Mouse (Mus musculus) layer of hippocampus, adult 8-10 months (tissue): ENCODE measurements around the gene Ctdspl. TPM values are rescaled to one million over a fixed set of nuclear protein-coding genes. Genes with fewer than 3 reads are reported as not detected.

Experiments
- DNase-seq, 2 experiments: peaks; one replicate each; pipeline ENCODE4 v3.0.0; 2022; ENCODE audit warnings: low spot score in 2 of 2
- microRNA-seq, 2 experiments: library from miRNA; unstranded; fragments of <30 nt; microRNA quantifications; one replicate each; pipeline ENCODE4 v1.2.0; 2022
- total RNA-seq, 4 experiments: library from RNA; stranded (reverse); gene quantifications; 2 replicates each; pipeline ENCODE4 v1.2.4; 2022

The Ctdspl gene
- total RNA-seq, 4 experiments from 2014 or later: 24.7 to 30.4 (median 28.1) TPM

DNA sequence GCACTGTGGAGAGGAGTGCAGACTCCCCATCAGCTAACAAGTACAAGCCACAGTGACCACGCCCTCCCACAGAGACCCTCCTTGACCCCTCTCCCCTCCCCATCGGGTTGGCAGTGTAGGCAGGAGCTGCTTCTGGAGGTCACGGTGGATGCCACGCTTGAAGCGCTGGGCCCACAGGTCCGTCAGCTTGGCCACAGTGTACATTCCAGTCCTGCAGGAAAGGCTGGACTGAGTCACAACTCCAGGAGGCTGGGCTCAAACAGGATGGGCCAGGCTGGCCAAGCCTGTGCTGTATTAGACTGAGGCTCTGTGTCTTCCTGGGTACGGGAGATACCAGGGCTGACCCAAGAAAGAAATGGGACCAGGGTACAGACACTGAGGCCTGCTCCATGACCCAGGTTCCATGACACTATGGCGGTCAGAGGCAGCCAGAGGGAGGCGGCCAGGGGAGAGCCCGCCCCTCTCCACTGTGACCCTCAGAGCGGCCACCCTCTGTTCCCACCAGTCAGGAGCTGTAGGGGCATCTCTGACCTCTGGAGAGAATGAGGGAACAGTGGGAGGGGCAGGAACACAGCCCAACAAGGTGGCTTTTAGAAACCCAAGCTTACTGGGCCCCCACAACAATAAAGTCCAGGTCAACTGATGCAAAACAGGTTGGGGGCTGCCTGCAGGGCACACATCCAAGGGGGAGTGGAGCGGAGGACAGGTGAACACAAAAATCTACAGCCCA lies 165.5 kb downstream of the Ctdspl start:
- DNase-seq: no peak

DNA sequence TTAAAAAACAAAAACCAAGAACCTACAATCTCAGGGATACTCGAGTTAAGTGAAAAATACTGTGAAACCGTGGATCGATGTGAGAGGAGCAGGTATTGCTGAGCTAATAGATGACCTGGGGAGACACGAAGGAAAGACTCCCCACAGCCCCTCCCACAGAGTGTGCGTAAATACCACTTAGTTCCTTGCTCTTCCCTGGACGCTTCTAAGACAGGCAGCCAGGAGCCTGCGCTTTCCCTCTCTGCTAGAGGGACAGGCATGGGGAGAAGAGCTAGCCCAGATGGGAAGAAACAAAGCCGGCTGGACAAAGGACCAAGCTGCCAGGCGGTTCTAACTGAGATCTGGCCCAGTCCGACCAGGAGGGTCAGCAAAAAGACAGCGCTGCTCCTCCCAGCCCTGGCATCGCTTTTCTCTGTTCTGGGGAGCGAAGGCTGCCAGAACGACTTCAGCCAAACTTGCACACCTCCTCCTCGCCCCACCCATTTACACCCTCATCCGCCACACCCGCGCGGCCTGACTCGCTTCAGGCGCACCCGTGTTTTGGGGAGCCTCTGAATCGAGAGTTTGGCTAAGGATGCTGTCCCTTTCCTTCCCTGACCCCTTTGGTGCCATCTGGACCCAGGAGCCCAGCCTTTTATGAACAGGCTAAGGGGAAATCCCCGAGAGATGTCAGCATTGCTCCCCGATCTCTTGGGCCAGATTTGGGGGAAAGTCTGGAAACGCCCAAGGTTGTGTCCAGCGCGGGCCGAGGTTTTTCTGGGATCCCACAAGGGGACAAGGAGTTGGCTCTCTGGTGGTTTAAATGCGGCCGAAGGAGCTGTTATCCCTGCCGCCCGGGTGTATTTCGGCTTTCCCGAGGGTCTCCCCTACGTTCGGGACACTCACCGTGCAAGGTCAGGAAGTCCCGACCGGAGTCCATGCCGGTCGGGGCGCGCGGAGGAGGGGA lies 166.5 kb downstream of the Ctdspl start:
- no peak for DNase-seq

Small RNAs within 50 kb of the gene (microRNA-seq; reads per million reads assigned to microRNA genes)
- gene Mir26a-1: 5.8 to 117 reads per million in 2 experiments

Other genes starting within 250 kb of the Ctdspl start
- 1 to 10 TPM in 3 of 4 experiments, under 1 TPM in 1; 0.99 to 4.4 (median 3.1) TPM for gene Vill, start 126.3 kb downstream of the Ctdspl start, total RNA-seq
- gene Plcd1, start 167.0 kb downstream of the Ctdspl start, total RNA-seq: 10 to 100 TPM in 3 of 4 experiments, 1 to 10 TPM in 1; 9.7 to 13.7 (median 12.2) TPM
- gene Dlec1, start 176.0 kb downstream of the Ctdspl start, total RNA-seq: 10 to 100 TPM in 1 of 4 experiments, 1 to 10 TPM in 3; 2.9 to 10.3 (median 3.9) TPM
- 1 to 10 TPM in 3 of 4 experiments, under 1 TPM in 1; 1.00 to 2.0 (median 1.5) TPM for gene Acaa1b, start 230.6 kb downstream of the Ctdspl start, total RNA-seq
- not detected for gene Gm47289, start 232.7 kb downstream of the Ctdspl start, total RNA-seq